Mouse (Mus musculus): Measurements from ENCODE around the gene Gm49387. TPM values are rescaled to one million over a fixed set of nuclear protein-coding genes. Genes with fewer than 3 reads are reported as not detected.

Gm49387 gene
- 0.73 TPM in 1 of 2 replicates, not detected in the other for polyA plus RNA-seq (2015; fragmentation: Nextera tagmentation; extraction: Ambion mirVana)

DNA sequence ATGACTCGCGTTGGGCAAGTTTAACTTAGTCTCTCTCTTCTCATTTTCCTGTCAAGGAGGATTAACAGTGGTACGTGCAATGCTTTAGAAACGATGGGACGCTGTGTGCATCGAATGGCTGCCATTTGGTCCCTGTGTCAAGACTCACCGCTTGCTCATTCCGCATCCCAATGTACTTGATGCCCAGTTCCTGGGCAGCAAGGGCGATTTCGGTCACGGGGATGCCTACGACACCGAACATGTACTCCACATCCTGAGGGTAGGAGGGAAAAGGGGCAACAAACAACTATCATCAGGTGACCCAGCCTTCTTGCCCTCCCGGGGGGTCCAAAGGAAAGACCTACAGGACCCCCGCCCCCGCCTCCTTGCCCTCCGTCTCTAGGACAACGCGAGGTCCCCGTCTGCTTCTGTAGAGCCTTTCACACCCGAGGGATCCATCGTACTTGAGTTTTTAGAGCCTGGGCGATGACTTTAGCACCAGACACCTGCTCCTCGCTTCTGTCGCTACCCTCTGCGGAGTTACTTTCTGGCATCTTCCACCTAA, at the start of gene Gm49387:
TSS of gene Gm49387 (minus strand) at position 533 of the 544 bp plus-strand sequence.
- Histone ChIP-seq H3K36me3 (no peaks in the 10 kb centered on the region), H3K4me1 (replicated peaks) (peaks cover 19% of the 10 kb centered on the region), H3K27me3 (no peaks in the 10 kb centered on the region), H3K9ac (peak within 1 kb of the TSS; percentile 73), H3K4me2 (peak within 1 kb of the TSS; percentile 93), H3K4me3 (peak within 1 kb of the TSS; percentile 54), H3K9me3 (no peaks in the 10 kb centered on the region), H3K27ac (replicated peaks) (peak within 1 kb of the TSS; percentile 75)
- 3% methylated on average over 26 of the region's 26 CpGs for WGBS
- no peak; the same call in 1 of the 2 replicates for ATAC-seq (ENCODE audit: low read depth)

DNA sequence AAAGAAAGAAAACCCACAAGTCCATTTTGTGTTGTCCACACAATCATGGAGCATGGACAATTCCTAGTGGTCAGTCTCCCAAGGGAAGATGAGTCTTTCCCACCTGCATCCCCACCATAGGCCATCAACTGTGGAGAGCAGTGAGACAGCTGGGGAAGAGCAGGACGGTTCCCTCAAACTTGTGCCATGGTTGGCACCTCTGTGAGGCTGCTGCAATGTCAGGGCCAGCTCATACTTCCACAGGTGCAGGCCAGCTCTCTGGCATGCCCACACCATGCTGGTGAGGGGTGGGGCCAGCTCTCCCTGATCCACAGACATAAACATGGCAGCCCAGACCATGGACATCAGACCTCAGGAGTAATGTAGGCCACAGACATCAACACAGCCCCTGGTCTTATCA, 45.6 kb upstream of the Gm49387 start:
- WGBS = 100% methylated on average over 1 of the region's 1 CpGs

DNA sequence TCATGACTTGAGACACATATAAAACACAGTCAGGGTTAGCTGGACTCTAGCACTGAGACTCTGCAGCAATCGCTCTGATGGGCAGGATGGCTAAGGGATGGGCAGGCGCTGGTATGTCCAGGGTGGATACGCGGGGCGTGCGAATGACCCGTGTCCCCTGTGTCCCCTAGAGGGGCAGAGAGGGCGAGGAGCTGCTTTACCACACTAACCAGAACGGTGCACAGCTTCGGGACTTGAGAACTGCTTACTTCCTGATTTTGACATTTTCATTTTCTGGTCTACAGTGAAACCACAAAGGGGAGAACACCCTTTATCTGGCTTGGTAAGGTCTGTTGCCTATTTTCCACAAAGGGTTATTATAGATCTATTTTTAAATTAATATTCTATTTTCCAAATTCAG, 45.0 kb upstream of the Gm49387 start:
- H3K27ac ChIP-seq (replicated peaks) = no peak overlapping the region
- no peak overlapping the region for H3K4me3 ChIP-seq
- 91% methylated on average over 10 of the region's 10 CpGs for WGBS
- no peaks in the 10 kb centered on the region for H3K27me3 ChIP-seq
- no peak for ATAC-seq (ENCODE audit: low read depth)
- no peak overlapping the region for H3K9ac ChIP-seq
- H3K36me3 ChIP-seq = no peaks in the 10 kb centered on the region
- no peak overlapping the region for H3K4me2 ChIP-seq
- H3K9me3 ChIP-seq = no peaks in the 10 kb centered on the region
- peaks cover 7% of the 10 kb centered on the region for H3K4me1 ChIP-seq (replicated peaks)

More for the DNA sequence above, 45.6 kb upstream of the Gm49387 start:
- H3K27ac ChIP-seq (replicated peaks) = no peak overlapping the region
- no peak overlapping the region for H3K4me3 ChIP-seq
- no peak overlapping the region for H3K9ac ChIP-seq
- ATAC-seq (ENCODE audit: low read depth) = no peak
- H3K4me2 ChIP-seq = no peak overlapping the region
- H3K9me3 ChIP-seq = no peaks in the 10 kb centered on the region
- H3K4me1 ChIP-seq (replicated peaks) = peaks cover 7% of the 10 kb centered on the region
- no peaks in the 10 kb centered on the region for H3K27me3 ChIP-seq
- no peaks in the 10 kb centered on the region for H3K36me3 ChIP-seq

DNA sequence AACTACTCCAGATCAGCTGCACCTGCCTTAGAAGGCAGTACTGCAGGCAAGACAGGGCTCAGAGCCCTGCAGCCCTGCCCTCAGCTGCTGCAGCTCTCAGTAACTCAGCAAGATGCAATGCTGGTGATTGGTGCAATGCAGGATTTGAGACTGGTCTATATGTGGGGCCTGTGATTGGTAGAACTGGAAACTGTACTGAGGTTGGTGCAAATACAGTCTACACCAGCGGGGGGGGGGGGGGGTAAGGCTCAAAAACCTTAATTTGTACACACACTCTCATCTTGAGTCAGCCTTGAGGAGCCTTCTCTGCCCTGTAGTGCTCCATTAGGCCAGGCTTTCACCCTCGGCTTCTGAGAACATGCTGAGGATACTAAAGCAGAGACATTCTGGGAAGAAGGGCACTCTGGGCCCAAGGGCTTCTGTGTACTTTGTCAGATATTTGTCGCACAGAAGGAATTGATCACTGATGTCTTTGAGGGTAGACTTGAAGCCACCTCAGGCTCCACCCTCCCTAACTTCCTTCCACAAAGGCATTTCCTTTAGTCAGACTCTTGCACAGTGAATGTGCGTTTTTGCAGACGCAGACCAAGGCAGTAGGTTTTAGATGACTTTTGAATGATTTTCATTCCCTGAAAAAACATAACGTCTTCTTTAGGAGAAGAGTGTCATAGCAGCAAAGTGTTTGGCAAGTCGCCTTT, 43.8 kb upstream of the Gm49387 start:
- no peak for ATAC-seq (ENCODE audit: low read depth)
- H3K9ac ChIP-seq = no peak overlapping the region
- H3K27me3 ChIP-seq = no peaks in the 10 kb centered on the region
- H3K4me1 ChIP-seq (replicated peaks) = peaks cover 7% of the 10 kb centered on the region
- no peaks in the 10 kb centered on the region for H3K36me3 ChIP-seq
- WGBS = 77% methylated on average over 7 of the region's 7 CpGs
- no peak overlapping the region for H3K4me3 ChIP-seq
- H3K9me3 ChIP-seq = no peaks in the 10 kb centered on the region
- H3K4me2 ChIP-seq = no peak overlapping the region
- H3K27ac ChIP-seq (replicated peaks) = no peak overlapping the region

DNA sequence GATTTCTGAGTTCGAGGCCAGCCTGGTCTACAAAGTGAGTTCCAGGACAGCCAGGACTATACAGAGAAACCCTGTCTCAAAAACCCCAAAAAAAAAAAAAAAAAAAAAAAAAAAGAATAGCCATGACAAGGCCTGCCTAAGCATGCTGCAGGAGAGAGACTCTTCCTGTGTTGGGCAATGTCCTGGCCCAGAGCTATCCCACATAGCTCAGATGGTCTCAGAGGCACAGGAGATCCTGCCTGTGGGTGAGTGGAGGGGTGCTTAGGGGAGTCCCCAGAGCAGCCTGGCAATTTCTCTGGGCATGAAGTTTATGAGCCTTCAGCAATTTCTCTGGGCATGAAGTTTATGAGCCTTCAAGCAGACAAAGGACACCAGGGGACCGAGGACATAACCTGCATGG, 42.9 kb upstream of the Gm49387 start:
- no peak overlapping the region for H3K4me2 ChIP-seq

DNA sequence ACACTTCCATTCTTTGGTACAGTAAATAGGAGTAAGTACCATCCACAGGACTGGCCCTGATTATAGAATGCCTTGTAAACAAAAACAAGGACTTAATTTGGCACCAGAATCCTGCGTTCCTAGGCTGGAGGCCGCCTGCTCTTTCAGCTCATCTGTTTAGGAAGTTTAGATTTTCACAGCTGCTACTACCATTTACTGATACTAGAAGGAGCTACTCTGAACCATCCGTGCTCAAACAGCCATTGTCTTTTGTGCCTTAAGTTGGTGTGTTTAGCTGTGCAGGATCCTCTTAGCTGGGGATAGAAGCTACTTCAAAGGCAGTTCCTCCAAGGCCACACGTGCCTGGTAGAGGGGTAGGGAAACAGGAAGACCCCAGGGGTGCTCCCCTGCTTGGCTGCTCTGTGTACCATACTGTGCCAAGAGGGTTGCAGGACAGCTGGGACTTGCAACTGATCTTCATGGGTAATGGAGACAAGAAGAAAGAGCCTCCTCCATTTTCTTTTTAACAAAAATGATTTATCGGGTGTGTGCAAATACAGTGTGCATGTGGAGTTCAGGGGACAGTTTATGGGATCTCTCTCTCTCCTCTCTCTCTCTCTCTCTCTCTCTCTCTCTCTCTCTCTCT, 41.4 kb upstream of the Gm49387 start:
- 49% methylated on average over 5 of the region's 5 CpGs for WGBS
- H3K27ac ChIP-seq (replicated peaks) = no peak overlapping the region

More for the DNA sequence above, 42.9 kb upstream of the Gm49387 start:
- Histone ChIP-seq H3K9me3 (no peaks in the 10 kb centered on the region), H3K4me3 (no peak overlapping the region), H3K27me3 (no peaks in the 10 kb centered on the region), H3K27ac (replicated peaks) (no peak overlapping the region), H3K4me1 (replicated peaks) (peaks cover 7% of the 10 kb centered on the region), H3K9ac (no peak overlapping the region), H3K36me3 (no peaks in the 10 kb centered on the region)
- WGBS = 77% methylated on average over 2 of the region's 2 CpGs
- no peak for ATAC-seq (ENCODE audit: low read depth)

DNA sequence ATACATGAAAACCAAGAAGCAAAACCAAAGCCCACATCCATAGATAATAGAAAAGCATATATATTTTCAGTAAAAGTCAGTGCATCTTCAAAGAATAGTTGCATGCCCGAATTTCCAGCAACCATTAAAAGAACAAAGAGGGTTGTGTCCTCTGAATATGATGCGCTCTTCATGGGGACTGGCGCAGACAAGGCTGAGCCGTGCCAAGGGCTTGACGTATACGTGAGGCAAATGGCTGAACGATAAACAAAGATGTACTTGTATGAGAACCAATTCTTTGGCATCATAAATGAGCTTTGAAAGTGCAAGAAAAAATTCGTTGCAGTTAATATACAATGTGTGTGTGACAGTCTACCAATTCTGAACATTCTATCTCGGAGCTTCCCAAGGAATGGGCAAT, 40.6 kb upstream of the Gm49387 start:
- peaks cover 7% of the 10 kb centered on the region for H3K4me1 ChIP-seq (replicated peaks)

More for the DNA sequence above, 41.4 kb upstream of the Gm49387 start:
- no peaks in the 10 kb centered on the region for H3K9me3 ChIP-seq
- H3K4me1 ChIP-seq (replicated peaks) = peaks cover 7% of the 10 kb centered on the region
- H3K36me3 ChIP-seq = no peaks in the 10 kb centered on the region
- no peak overlapping the region for H3K4me3 ChIP-seq
- no peak overlapping the region for H3K4me2 ChIP-seq
- H3K27me3 ChIP-seq = no peaks in the 10 kb centered on the region
- H3K9ac ChIP-seq = no peak overlapping the region
- no peak for ATAC-seq (ENCODE audit: low read depth)

DNA sequence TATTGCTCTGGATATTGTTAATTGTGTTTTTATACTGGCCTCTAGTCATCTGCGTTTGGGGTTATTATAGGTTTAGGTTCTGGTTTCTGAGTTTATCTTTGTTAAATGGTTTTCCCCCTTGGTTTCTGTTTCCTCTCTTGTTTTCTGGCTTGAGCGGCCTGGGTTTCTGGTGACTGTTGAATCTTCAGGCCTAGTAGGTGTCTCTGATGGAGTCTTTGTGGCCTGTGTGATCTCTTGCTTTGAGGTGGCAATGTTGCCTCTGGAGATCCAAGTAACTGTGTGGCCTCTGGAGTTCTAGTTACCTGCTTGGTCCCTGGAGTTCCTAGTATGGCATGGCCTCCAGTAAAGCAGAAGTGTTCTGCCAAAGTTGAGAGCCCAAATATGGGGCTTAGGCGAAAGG, 40.0 kb upstream of the Gm49387 start:
- no peaks in the 10 kb centered on the region for H3K9me3 ChIP-seq
- no peaks in the 10 kb centered on the region for H3K27me3 ChIP-seq
- peaks cover 7% of the 10 kb centered on the region for H3K4me1 ChIP-seq (replicated peaks)
- H3K36me3 ChIP-seq = no peaks in the 10 kb centered on the region
- ATAC-seq (ENCODE audit: low read depth) = no peak
- no peak overlapping the region for H3K4me2 ChIP-seq
- H3K4me3 ChIP-seq = no peak overlapping the region
- WGBS = 92% methylated on average over 3 of the region's 3 CpGs
- H3K9ac ChIP-seq = no peak overlapping the region
- no peak overlapping the region for H3K27ac ChIP-seq (replicated peaks)

More for the DNA sequence above, 40.6 kb upstream of the Gm49387 start:
- no peaks in the 10 kb centered on the region for H3K36me3 ChIP-seq
- no peak overlapping the region for H3K4me3 ChIP-seq
- H3K9ac ChIP-seq = no peak overlapping the region
- H3K27me3 ChIP-seq = no peaks in the 10 kb centered on the region
- no peak for ATAC-seq (ENCODE audit: low read depth)
- no peaks in the 10 kb centered on the region for H3K9me3 ChIP-seq
- 76% methylated on average over 9 of the region's 9 CpGs for WGBS
- no peak overlapping the region for H3K4me2 ChIP-seq
- H3K27ac ChIP-seq (replicated peaks) = no peak overlapping the region

DNA sequence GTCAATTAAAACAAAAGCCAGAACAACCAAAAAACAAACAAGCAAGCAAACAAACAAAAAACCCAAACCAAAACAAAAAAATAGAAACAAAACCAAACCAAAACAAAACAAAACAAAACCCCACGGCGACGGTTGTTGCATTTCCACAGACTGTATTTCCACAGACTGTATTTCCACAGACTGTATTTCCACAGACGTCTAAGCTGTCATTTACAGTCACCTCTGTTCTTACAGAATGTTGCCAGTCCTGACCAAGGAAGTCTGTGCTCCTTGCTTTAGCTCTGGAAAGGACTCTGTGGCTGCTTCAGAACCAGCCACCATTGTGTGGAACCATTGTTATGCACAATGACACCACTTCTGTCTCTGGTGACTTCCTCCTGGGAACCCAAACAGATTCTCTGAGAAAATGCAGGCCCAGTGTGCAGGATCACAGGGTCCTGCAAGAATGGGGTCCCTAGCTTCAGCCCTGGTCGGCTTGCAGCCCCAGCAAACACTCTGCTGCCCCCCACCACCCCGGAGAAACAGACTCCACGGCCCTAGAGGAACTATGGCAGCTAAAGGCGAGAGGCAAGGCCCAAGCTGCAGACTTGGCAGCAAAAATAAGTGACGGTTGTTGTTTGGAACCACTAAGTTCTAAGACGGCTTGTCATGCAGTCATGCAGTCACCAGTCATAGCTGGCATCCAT, 31.1 kb upstream of the Gm49387 start:
- H3K4me3 ChIP-seq = no peak overlapping the region
- no peak overlapping the region for H3K27ac ChIP-seq (replicated peaks)
- 59% methylated on average over 10 of the region's 10 CpGs for WGBS
- peaks cover 25% of the 10 kb centered on the region for H3K4me1 ChIP-seq (replicated peaks)
- no peaks in the 10 kb centered on the region for H3K27me3 ChIP-seq
- no peak overlapping the region for H3K9ac ChIP-seq
- no peak overlapping the region for H3K4me2 ChIP-seq
- ATAC-seq (ENCODE audit: low read depth) = no peak
- H3K36me3 ChIP-seq = peaks cover 7% of the 10 kb centered on the region; the same call in 1 of the 2 replicates
- no peaks in the 10 kb centered on the region for H3K9me3 ChIP-seq

DNA sequence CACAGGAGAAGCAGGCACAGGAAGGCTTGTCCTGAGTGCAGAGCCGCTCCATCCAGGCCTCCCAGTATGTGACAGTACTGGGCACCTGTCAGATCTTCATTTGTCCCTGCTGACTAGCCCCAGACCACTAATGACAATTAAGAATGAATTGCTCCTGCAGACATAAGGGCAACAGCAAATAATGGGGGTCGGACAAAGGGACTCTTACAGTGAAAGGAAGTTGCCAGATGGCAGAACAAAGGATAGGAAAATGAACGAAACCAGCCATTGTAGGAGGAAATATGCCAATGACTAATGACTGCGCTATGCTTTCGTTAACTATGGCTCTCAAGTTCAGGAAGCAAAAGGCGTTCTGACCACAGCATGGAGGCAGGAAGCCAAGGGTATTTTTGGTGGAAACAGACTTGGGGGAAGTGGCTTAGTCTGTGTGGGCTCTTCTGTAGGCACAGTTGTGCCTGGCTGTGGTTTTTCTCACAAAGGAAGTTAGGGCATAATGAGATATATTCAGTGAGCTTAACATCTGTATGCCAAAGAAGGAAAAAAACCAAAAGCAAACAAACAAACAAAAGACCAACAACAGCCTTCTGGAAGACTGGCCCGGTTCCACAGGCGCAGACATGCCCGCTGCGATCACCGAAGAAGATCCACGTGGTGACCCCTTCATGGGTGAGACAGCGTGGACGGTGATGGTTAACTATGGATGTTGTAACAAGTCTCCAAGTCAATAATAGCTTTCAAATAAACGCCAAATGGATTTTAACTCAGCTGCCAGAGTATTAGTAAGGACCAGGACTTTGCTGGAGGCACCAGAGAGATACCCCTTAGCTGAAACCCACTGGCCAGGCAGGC, 29.2 kb upstream of the Gm49387 start:
- Histone ChIP-seq H3K9me3 (no peaks in the 10 kb centered on the region), H3K36me3 (peaks cover 7% of the 10 kb centered on the region; the same call in 1 of the 2 replicates), H3K9ac (peak overlapping the region; percentile 51; the same call in 1 of the 2 replicates), H3K4me2 (no peak overlapping the region), H3K27me3 (no peaks in the 10 kb centered on the region), H3K27ac (replicated peaks) (peak overlapping the region; percentile 59), H3K4me1 (replicated peaks) (peaks cover 37% of the 10 kb centered on the region), H3K4me3 (no peak overlapping the region)
- whole genome bisulfite sequencing = 60% methylated on average over 15 of the region's 15 CpGs
- ATAC-seq (ENCODE audit: low read depth) = peak; percentile 37; the same call in 1 of the 2 replicates

DNA sequence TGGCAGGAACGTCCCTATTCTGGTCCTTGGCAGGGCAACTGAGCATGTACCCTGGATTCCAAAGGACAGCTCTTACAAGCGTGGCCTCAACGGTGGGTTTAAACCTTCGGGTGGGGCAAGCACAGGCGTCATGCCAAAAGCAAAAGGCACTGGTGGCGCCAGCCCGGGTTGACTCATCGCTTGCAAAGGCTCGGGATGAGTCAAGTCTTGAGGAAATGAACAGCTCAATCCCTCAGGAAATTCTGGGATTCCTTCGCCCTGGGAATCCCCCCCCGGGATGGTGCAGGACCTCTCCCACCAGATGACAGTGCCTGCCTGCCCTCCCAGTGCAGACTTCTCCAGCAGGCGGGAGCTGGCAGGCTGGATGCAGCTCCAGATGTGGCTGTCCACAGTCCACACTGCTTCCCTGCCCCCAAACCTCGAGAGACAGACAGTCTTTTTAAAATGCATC, 28.5 kb upstream of the Gm49387 start:
- Histone ChIP-seq H3K4me1 (replicated peaks) (peaks cover 44% of the 10 kb centered on the region), H3K27ac (replicated peaks) (peak overlapping the region; percentile 59), H3K4me3 (no peak overlapping the region), H3K9ac (peak overlapping the region; percentile 51; the same call in 1 of the 2 replicates), H3K9me3 (no peaks in the 10 kb centered on the region), H3K27me3 (no peaks in the 10 kb centered on the region), H3K36me3 (peaks cover 7% of the 10 kb centered on the region; the same call in 1 of the 2 replicates), H3K4me2 (no peak overlapping the region)
- WGBS = 43% methylated on average over 13 of the region's 13 CpGs
- ATAC-seq (ENCODE audit: low read depth) = peak; percentile 38; the same call in 1 of the 2 replicates
